Mouse (Mus musculus) neural tube, embryonic 14.5 days (tissue): ENCODE measurements around the gene Sycn. TPM values are rescaled to one million over a fixed set of nuclear protein-coding genes. Genes with fewer than 3 reads are reported as not detected.

ENCODE experiments used
- ATAC-seq: fragments of 200-750 bp; cut with Nextera tagmentation; 2 replicates; pipeline ENCODE4 v1.8.0; 2017; ENCODE audit warnings: low read depth, mild to moderate bottlenecking, moderate TSS enrichment, moderate library complexity
- H3K27ac ChIP-seq: fragments of 300-500 bp; sonication (generic); 2 replicates; pipeline ENCODE4 v1.5.1; 2014; ENCODE audit warnings: low read depth, mild to moderate bottlenecking, control low read depth, low read length, moderate library complexity, mixed read lengths
- H3K27me3 ChIP-seq: fragments of 300-500 bp; sonication (generic); 2 replicates; pipeline ENCODE4 v1.6.1; 2014; ENCODE audit warnings: low read length; ENCODE audit not compliant: control insufficient read depth, insufficient read depth
- H3K36me3 ChIP-seq: fragments of 300-500 bp; sonication (generic); 2 replicates; pipeline ENCODE4 v1.6.1; 2014; ENCODE audit warnings: low read length, mixed read lengths; ENCODE audit not compliant: control insufficient read depth, insufficient read depth
- H3K4me1 ChIP-seq: fragments of 300-500 bp; sonication (generic); 2 replicates; pipeline ENCODE4 v1.6.1; 2014; ENCODE audit warnings: low read length; ENCODE audit not compliant: control insufficient read depth, insufficient read depth
- H3K4me2 ChIP-seq: fragments of 300-500 bp; sonication (generic); 2 replicates; pipeline ENCODE4 v1.6.1; 2014; ENCODE audit warnings: mild to moderate bottlenecking, low read depth, low read length, control low read depth
- H3K4me3 ChIP-seq: fragments of 300-500 bp; sonication (generic); 2 replicates; pipeline ENCODE4 v1.5.1; 2014; ENCODE audit warnings: low read depth, low read length, control low read depth, mixed read lengths
- H3K9ac ChIP-seq: fragments of 300-500 bp; sonication (generic); replicated peaks from 2 replicates; pipeline ENCODE4 v1.6.1; 2014; ENCODE audit warnings: low read depth, mild to moderate bottlenecking, control low read depth, low read length, mixed read lengths
- H3K9me3 ChIP-seq: fragments of 300-500 bp; sonication (generic); 2 replicates; pipeline ENCODE4 v1.6.1; 2016; ENCODE audit warnings: low read length; ENCODE audit not compliant: control insufficient read depth
- WGBS: fragments of 180-500 bp; shearing (Covaris S2); extraction: QIAGEN DNeasy Blood & Tissue Kit; methylation state at CpG from one replicate; pipeline ENCODE4 v1.1.7; 2014; 5-methylcytosine and 5-hydroxymethylcytosine counted together
- microRNA-seq: library from miRNA; unstranded; fragments of <30 nt; microRNA quantifications from one replicate; pipeline ENCODE4, GENCODE M21; 2016
- polyA plus RNA-seq: library from polyadenylated mRNA; unstranded; fragments of >200 nt; fragmentation: Nextera tagmentation; extraction: Ambion mirVana; gene quantifications from 2 replicates; pipeline ENCODE4 v1.2.1, GENCODE M21; 2014

The Sycn gene
- polyA plus RNA-seq, 1 experiment from 2014 or later = not detected

GRCm38 (mm10) chr7:28585001-28585400 lies 44.3 kb downstream of the Sycn start:
- H3K9ac ChIP-seq = no peak overlapping the region
- no peaks in the 10 kb centered on the region for H3K36me3 ChIP-seq
- no peak for ATAC-seq
- no peak overlapping the region for H3K4me3 ChIP-seq
- H3K27me3 ChIP-seq = no peaks in the 10 kb centered on the region
- H3K9me3 ChIP-seq = no peaks in the 10 kb centered on the region
- H3K27ac ChIP-seq = 0 out of 2 replicates have a peak overlapping the region, but pooled peaks have one; percentile 22
- H3K4me2 ChIP-seq = no peak overlapping the region
- 78% methylated on average over 6 of the region's 6 CpGs for WGBS
- H3K4me1 ChIP-seq = peaks cover 13% of the 10 kb centered on the region

GRCm38 (mm10) chr7:28586663-28587411 lies 46.2 kb downstream of the Sycn start:
- H3K4me2 ChIP-seq = no peak overlapping the region
- 47% methylated on average over 6 of the region's 6 CpGs for WGBS
- no peak overlapping the region for H3K9ac ChIP-seq
- no peaks in the 10 kb centered on the region for H3K36me3 ChIP-seq
- H3K4me3 ChIP-seq = no peak overlapping the region
- ATAC-seq = peak; percentile 43; the same call in 1 of the 2 replicates
- peaks cover 13% of the 10 kb centered on the region for H3K4me1 ChIP-seq
- no peaks in the 10 kb centered on the region for H3K27me3 ChIP-seq
- H3K27ac ChIP-seq = no peak overlapping the region
- no peaks in the 10 kb centered on the region for H3K9me3 ChIP-seq

- Histone ChIP-seq H3K27ac (no peak overlapping the region), H3K4me1 (peaks cover 13% of the 10 kb centered on the region)
- no peak for ATAC-seq
These were observed 47.0 kb downstream of the Sycn start for GRCm38 (mm10) chr7:28587644-28588043.

More at GRCm38 (mm10) chr7:28587644-28588043, 47.0 kb downstream of the Sycn start:
- H3K4me2 ChIP-seq = no peak overlapping the region
- no peak overlapping the region for H3K9ac ChIP-seq
- no peaks in the 10 kb centered on the region for H3K9me3 ChIP-seq
- H3K36me3 ChIP-seq = no peaks in the 10 kb centered on the region
- H3K27me3 ChIP-seq = no peaks in the 10 kb centered on the region
- H3K4me3 ChIP-seq = no peak overlapping the region

Small RNA genes lying within 50 kb of the gene (microRNA-seq; reads per million reads assigned to microRNA genes)
- not detected for gene Mir7049

Other genes starting within 250 kb of the Sycn start
- gene Selenov, start 249.7 kb upstream of the Sycn start, polyA plus RNA-seq = 0.70 and 1.5 TPM in 2 replicates
- 21.2 and 21.8 TPM in 2 replicates for gene Dll3, start 238.6 kb upstream of the Sycn start, polyA plus RNA-seq
- gene Timm50, start 228.8 kb upstream of the Sycn start, polyA plus RNA-seq = 132 and 139 TPM in 2 replicates
- 77.1 and 87.1 TPM in 2 replicates for gene Supt5, start 202.1 kb upstream of the Sycn start, polyA plus RNA-seq
- gene Rps16, start 190.2 kb upstream of the Sycn start, polyA plus RNA-seq = 498 and 551 TPM in 2 replicates
- 15.9 and 23.5 TPM in 2 replicates for gene Plekhg2, start 168.3 kb upstream of the Sycn start, polyA plus RNA-seq
- gene Zfp36, start 160.6 kb upstream of the Sycn start, polyA plus RNA-seq = 2.6 and 3.7 TPM in 2 replicates
- gene Med29, start 148.2 kb upstream of the Sycn start, polyA plus RNA-seq = 38.3 and 42.2 TPM in 2 replicates
- gene Paf1, start 147.9 kb upstream of the Sycn start, polyA plus RNA-seq = 81.9 and 87.2 TPM in 2 replicates
- gene Gmfg, start 103.4 kb upstream of the Sycn start, polyA plus RNA-seq = 1.8 and 3.9 TPM in 2 replicates
- 18.8 and 23.4 TPM in 2 replicates for gene Lrfn1, start 88.9 kb upstream of the Sycn start, polyA plus RNA-seq
- not detected in 2 replicates for gene Ifnl2, start 30.4 kb upstream of the Sycn start, polyA plus RNA-seq
- not detected in 2 replicates for gene Ifnl3, start 18.0 kb upstream of the Sycn start, polyA plus RNA-seq
- 0.17 TPM in 1 of 2 replicates, not detected in the other for gene Nccrp1, start 6.4 kb downstream of the Sycn start, polyA plus RNA-seq
- gene Samd4b, start 57.3 kb downstream of the Sycn start, polyA plus RNA-seq = 24.3 and 25.1 TPM in 2 replicates
- gene Pak4, start 57.3 kb downstream of the Sycn start, polyA plus RNA-seq = 10.6 and 15.5 TPM in 2 replicates
- gene Acp7, start 90.4 kb downstream of the Sycn start, polyA plus RNA-seq = 0.19 TPM in 1 of 2 replicates, not detected in the other
- gene Fbxo27, start 152.0 kb downstream of the Sycn start, polyA plus RNA-seq = 6.7 and 11.8 TPM in 2 replicates
- gene Fbxo17, start 175.9 kb downstream of the Sycn start, polyA plus RNA-seq = 2.4 TPM in 2 replicates
- gene Mrps12, start 200.9 kb downstream of the Sycn start, polyA plus RNA-seq = 109 and 126 TPM in 2 replicates
- 19.3 and 19.9 TPM in 2 replicates for gene Sars2, start 201.1 kb downstream of the Sycn start, polyA plus RNA-seq
- 0.79 and 0.81 TPM in 2 replicates for gene Ccer2, start 215.3 kb downstream of the Sycn start, polyA plus RNA-seq
- 97.2 and 110 TPM in 2 replicates for gene Sirt2, start 225.8 kb downstream of the Sycn start, polyA plus RNA-seq
- gene Nfkbib, start 226.6 kb downstream of the Sycn start, polyA plus RNA-seq = 67.0 and 77.8 TPM in 2 replicates
- 1.6 TPM in 2 replicates for gene Rinl, start 248.1 kb downstream of the Sycn start, polyA plus RNA-seq